Mouse (Mus musculus): Measurements from ENCODE around the gene Zbtb17. TPM values are rescaled to one million over a fixed set of nuclear protein-coding genes. Genes with fewer than 3 reads are reported as not detected.

Zbtb17 gene
- polyA plus RNA-seq, 1 experiment from 2014 or later, result 35.4 TPM

DNA sequence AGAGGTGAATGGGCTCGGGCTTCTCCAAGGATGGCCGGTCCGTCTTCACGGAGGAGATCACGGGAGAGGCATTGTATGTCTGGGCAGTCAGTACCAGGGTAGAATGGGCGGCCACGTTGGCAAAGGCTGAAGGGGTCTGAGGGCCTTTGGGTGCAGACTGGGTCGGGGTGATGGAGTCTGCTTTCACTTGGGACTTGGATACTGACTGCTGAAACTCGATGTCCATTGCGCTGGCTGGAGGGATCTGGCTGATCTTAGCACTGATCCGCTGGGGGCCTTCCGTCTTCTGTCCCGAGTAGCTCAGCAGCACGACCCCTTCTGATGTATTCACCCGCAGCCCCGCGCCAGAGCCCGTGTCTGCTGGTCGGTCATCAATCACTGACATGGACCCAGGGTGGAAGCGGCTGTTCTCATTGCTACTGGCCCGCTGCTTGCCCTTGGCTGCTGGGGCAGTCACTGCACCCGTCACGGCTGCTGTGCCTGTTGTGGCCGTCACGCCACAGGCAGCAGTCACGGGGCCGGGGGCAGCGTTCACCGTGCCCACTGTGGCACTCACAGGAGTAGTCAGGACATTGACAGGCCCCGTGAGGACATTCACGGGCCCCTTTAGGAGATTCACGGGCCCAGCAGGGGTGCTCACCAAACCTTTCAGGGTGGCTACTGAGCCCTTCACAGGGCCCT, 28.3 kb downstream of the Zbtb17 start:
- DNase-seq (ENCODE audit: low spot score), result no peak

DNA sequence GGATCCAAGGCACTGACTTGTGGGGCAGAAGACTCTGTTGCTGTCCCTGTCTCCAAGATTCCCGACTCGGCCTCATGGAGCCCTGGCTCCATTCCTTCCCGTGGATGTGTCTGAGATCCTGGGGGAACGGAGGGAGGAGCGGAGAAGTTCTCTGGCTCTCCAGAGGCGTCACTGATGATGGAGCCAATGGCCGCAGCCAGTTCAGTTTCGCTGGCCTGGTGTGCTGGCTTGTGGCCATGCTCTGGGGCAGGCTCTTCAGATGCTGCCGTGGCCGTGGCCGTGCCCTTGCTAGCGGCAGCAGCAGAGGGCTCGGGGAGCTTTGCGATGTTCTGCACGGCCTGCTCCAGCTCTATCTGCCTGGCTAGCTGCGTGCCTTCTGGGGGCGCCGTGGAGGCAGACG, 30.0 kb downstream of the Zbtb17 start:
- Histone ChIP-seq H3K36me3 (replicated peaks; ENCODE audit: control insufficient read depth, insufficient read depth, low read depth, low read length) (peaks cover 44% of the 10 kb centered on the region), H3K9ac (replicated peaks; ENCODE audit: low read length) (no peak overlapping the region), H3K27ac (replicated peaks; ENCODE audit: low read depth, low read length) (no peak overlapping the region), H3K9me3 (replicated peaks; ENCODE audit: control insufficient read depth, low read length) (no peaks in the 10 kb centered on the region), H3K4me3 (ENCODE audit: low read depth, low read length) (no peak overlapping the region), H3K4me1 (ENCODE audit: control insufficient read depth, insufficient read depth, low read length) (no peaks in the 10 kb centered on the region), H3K27me3 (ENCODE audit: control insufficient read depth, insufficient read depth, low read length) (no peaks in the 10 kb centered on the region), H3K4me2 (ENCODE audit: low read depth, low read length) (no peak overlapping the region)
- ATAC-seq (replicated peaks; ENCODE audit: insufficient number of reproducible peaks, low FRiP score, low TSS enrichment, low read depth) (no peak), DNase-seq (ENCODE audit: low spot score) (no peak)
- WGBS, result 90% methylated on average over 19 of the region's 19 CpGs

More for the DNA sequence above, 28.3 kb downstream of the Zbtb17 start:
- Histone ChIP-seq H3K36me3 (replicated peaks; ENCODE audit: control insufficient read depth, insufficient read depth, low read depth, low read length) (peaks cover 29% of the 10 kb centered on the region), H3K9me3 (replicated peaks; ENCODE audit: control insufficient read depth, low read length) (no peaks in the 10 kb centered on the region), H3K4me1 (ENCODE audit: control insufficient read depth, insufficient read depth, low read length) (no peaks in the 10 kb centered on the region), H3K27me3 (ENCODE audit: control insufficient read depth, insufficient read depth, low read length) (no peaks in the 10 kb centered on the region), H3K27ac (replicated peaks; ENCODE audit: low read depth, low read length) (no peak overlapping the region), H3K4me3 (ENCODE audit: low read depth, low read length) (no peak overlapping the region), H3K9ac (replicated peaks; ENCODE audit: low read length) (no peak overlapping the region), H3K4me2 (ENCODE audit: low read depth, low read length) (no peak overlapping the region)
- no peak for ATAC-seq (replicated peaks; ENCODE audit: insufficient number of reproducible peaks, low FRiP score, low TSS enrichment, low read depth)
- WGBS, result 90% methylated on average over 32 of the region's 32 CpGs

DNA sequence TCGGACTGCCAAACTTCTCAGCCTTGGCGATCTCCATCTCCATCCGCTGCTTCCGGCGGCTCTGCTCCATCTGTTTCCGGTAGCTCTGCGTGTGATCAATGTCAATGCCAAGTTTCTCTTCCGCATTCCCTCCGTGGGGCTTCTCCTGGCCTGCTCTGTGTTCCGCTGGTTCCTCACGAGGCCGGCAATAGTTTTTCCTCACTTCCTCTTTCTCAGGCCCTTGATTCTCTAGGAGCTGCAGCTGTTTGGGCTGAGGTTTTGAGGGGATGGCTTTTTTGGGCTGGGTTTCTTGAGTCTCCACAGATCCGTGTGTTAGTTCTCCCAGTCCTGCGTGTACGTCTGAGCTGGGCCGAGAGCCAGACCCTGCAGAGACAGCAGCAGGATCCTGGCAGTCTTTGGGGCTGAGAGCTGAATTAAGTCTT, 33.2 kb downstream of the Zbtb17 start:
- H3K4me2 ChIP-seq (ENCODE audit: low read depth, low read length), result no peak overlapping the region
- WGBS, result 92% methylated on average over 16 of the region's 16 CpGs
- no peaks in the 10 kb centered on the region for H3K9me3 ChIP-seq (replicated peaks; ENCODE audit: control insufficient read depth, low read length)
- no peaks in the 10 kb centered on the region for H3K27me3 ChIP-seq (ENCODE audit: control insufficient read depth, insufficient read depth, low read length)
- H3K27ac ChIP-seq (replicated peaks; ENCODE audit: low read depth, low read length), result no peak overlapping the region
- ATAC-seq (replicated peaks; ENCODE audit: insufficient number of reproducible peaks, low FRiP score, low TSS enrichment, low read depth), result no peak
- DNase-seq (ENCODE audit: low spot score), result no peak
- H3K36me3 ChIP-seq (replicated peaks; ENCODE audit: control insufficient read depth, insufficient read depth, low read depth, low read length), result peaks cover 38% of the 10 kb centered on the region
- no peaks in the 10 kb centered on the region for H3K4me1 ChIP-seq (ENCODE audit: control insufficient read depth, insufficient read depth, low read length)
- H3K4me3 ChIP-seq (ENCODE audit: low read depth, low read length), result no peak overlapping the region
- no peak overlapping the region for H3K9ac ChIP-seq (replicated peaks; ENCODE audit: low read length)

DNA sequence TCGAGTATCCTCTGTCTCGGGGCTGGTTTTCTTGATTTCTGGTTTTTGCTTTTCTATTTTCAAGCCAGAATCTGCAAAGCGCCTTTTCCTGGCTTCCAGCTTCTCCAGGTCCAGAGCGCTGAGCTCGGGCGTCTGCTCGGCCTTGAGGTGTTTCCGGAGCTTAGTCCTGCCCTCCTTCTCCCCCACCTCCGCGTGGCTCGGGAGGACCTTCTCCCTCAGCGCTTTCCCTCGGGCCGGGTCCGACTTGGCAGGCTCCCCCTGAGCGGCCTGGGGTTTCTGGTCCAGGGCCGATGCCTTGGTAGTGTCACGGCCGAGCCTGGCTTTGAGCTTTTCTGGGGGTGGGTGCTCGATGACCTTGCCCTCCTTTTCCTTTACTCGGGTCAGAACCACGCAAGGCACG, 33.8 kb downstream of the Zbtb17 start:
- Histone ChIP-seq H3K27me3 (ENCODE audit: control insufficient read depth, insufficient read depth, low read length) (no peaks in the 10 kb centered on the region), H3K36me3 (replicated peaks; ENCODE audit: control insufficient read depth, insufficient read depth, low read depth, low read length) (peaks cover 37% of the 10 kb centered on the region), H3K27ac (replicated peaks; ENCODE audit: low read depth, low read length) (no peak overlapping the region), H3K4me3 (ENCODE audit: low read depth, low read length) (no peak overlapping the region), H3K4me1 (ENCODE audit: control insufficient read depth, insufficient read depth, low read length) (no peaks in the 10 kb centered on the region), H3K4me2 (ENCODE audit: low read depth, low read length) (no peak overlapping the region), H3K9ac (replicated peaks; ENCODE audit: low read length) (no peak overlapping the region), H3K9me3 (replicated peaks; ENCODE audit: control insufficient read depth, low read length) (no peaks in the 10 kb centered on the region)
- WGBS, result 90% methylated on average over 23 of the region's 23 CpGs
- no peak for DNase-seq (ENCODE audit: low spot score)
- ATAC-seq (replicated peaks; ENCODE audit: insufficient number of reproducible peaks, low FRiP score, low TSS enrichment, low read depth), result no peak

DNA sequence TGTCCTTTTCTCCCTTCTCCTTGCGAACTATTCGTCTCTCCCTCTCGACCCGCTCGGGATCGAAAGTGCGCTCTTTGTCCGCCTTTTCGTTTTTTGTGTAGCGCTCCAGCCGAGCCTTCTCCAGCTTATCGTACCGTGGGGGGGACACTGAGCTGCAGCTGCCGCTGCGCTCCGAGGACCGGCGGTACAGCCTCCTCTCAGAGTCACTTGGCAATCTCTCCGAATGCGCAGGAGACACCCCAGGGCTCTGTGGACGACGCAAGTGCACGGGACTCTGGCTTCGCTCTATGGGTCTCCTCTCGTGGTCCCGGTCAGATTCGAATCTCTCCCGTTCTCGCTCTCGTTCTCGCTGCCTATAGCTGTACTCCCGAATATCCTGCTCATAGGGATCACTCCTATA, 34.3 kb downstream of the Zbtb17 start:
- no peaks in the 10 kb centered on the region for H3K27me3 ChIP-seq (ENCODE audit: control insufficient read depth, insufficient read depth, low read length)
- no peak overlapping the region for H3K9ac ChIP-seq (replicated peaks; ENCODE audit: low read length)
- WGBS, result 96% methylated on average over 32 of the region's 32 CpGs
- no peak overlapping the region for H3K4me2 ChIP-seq (ENCODE audit: low read depth, low read length)
- ATAC-seq (replicated peaks; ENCODE audit: insufficient number of reproducible peaks, low FRiP score, low TSS enrichment, low read depth) (no peak), DNase-seq (ENCODE audit: low spot score) (no peak)
- no peak overlapping the region for H3K4me3 ChIP-seq (ENCODE audit: low read depth, low read length)
- peaks cover 37% of the 10 kb centered on the region for H3K36me3 ChIP-seq (replicated peaks; ENCODE audit: control insufficient read depth, insufficient read depth, low read depth, low read length)
- H3K9me3 ChIP-seq (replicated peaks; ENCODE audit: control insufficient read depth, low read length), result no peaks in the 10 kb centered on the region
- no peaks in the 10 kb centered on the region for H3K4me1 ChIP-seq (ENCODE audit: control insufficient read depth, insufficient read depth, low read length)
- H3K27ac ChIP-seq (replicated peaks; ENCODE audit: low read depth, low read length), result no peak overlapping the region

DNA sequence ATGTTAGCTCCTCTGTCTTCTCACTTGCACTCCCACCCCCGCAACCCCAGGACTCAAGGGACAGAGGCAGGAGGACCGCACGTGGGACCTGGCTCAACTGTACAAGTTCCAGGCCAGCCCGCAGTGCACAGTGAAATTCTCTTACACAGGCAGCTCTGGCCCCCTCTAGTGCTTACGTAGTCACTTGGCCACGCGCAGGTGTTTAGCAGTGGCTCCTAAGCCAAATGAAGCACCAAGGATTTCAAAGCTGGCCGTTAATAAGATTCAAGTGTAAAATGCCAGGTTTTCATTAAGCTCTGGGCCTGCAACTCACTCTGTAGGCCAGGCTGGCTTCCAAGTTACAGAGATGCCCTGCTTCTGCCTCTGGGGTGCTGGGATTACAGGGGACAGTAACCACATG, 35.0 kb downstream of the Zbtb17 start:
- H3K36me3 ChIP-seq (replicated peaks; ENCODE audit: control insufficient read depth, insufficient read depth, low read depth, low read length), result peaks cover 41% of the 10 kb centered on the region
- H3K9ac ChIP-seq (replicated peaks; ENCODE audit: low read length), result no peak overlapping the region
- H3K9me3 ChIP-seq (replicated peaks; ENCODE audit: control insufficient read depth, low read length), result no peaks in the 10 kb centered on the region
- no peak overlapping the region for H3K4me2 ChIP-seq (ENCODE audit: low read depth, low read length)
- H3K27ac ChIP-seq (replicated peaks; ENCODE audit: low read depth, low read length), result no peak overlapping the region
- H3K27me3 ChIP-seq (ENCODE audit: control insufficient read depth, insufficient read depth, low read length), result no peaks in the 10 kb centered on the region
- H3K4me1 ChIP-seq (ENCODE audit: control insufficient read depth, insufficient read depth, low read length), result no peaks in the 10 kb centered on the region
- DNase-seq (ENCODE audit: low spot score) (no peak), ATAC-seq (replicated peaks; ENCODE audit: insufficient number of reproducible peaks, low FRiP score, low TSS enrichment, low read depth) (no peak)
- no peak overlapping the region for H3K4me3 ChIP-seq (ENCODE audit: low read depth, low read length)
- 91% methylated on average over 8 of the region's 8 CpGs for WGBS

DNA sequence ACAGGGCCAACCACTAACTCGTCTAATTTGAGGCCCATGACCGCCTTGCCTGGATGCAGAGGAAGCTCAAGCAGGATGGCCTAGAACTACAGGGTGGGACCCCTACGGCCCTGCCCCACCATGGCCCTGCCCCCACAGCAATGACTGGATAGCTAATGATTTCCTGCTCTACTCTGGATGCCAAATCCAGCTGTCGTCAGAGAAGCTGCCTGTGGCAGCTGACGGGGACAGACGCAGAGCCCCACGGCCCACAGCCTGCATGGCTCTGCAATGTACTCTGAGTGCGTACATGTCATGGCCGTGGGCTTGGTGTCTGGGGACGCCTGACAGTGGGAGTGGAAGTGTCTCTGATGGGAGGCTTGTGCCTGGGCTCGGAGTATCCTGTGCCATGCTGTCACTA, 39.6 kb downstream of the Zbtb17 start:
- 71% methylated on average over 11 of the region's 11 CpGs for WGBS
- Histone ChIP-seq H3K27me3 (ENCODE audit: control insufficient read depth, insufficient read depth, low read length) (no peaks in the 10 kb centered on the region), H3K36me3 (replicated peaks; ENCODE audit: control insufficient read depth, insufficient read depth, low read depth, low read length) (peaks cover 21% of the 10 kb centered on the region), H3K9ac (replicated peaks; ENCODE audit: low read length) (no peak overlapping the region), H3K27ac (replicated peaks; ENCODE audit: low read depth, low read length) (no peak overlapping the region), H3K4me1 (ENCODE audit: control insufficient read depth, insufficient read depth, low read length) (no peaks in the 10 kb centered on the region), H3K9me3 (replicated peaks; ENCODE audit: control insufficient read depth, low read length) (no peaks in the 10 kb centered on the region), H3K4me3 (ENCODE audit: low read depth, low read length) (no peak overlapping the region), H3K4me2 (ENCODE audit: low read depth, low read length) (no peak overlapping the region)
- no peak for DNase-seq (ENCODE audit: low spot score)
- ATAC-seq (replicated peaks; ENCODE audit: insufficient number of reproducible peaks, low FRiP score, low TSS enrichment, low read depth), result no peak

DNA sequence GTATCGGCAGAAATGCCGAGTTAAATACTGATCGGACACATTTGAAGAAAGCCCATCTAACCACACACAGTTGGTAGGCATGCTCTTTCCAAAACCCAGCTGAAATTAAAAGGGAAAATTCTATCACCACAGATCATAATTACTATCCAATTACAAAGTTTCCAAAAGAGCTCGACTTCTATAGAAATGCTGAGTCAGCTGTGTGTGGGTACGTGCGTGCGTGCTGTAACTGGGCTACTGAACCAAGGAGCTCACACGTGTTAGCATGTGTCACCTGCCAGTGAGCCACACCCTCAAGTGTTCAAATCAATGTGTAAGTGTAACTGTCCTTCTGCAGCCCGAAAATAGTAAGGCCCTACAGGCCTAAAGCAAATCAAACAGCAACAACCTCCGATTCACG, 43.1 kb downstream of the Zbtb17 start:
- H3K27me3 ChIP-seq (ENCODE audit: control insufficient read depth, insufficient read depth, low read length), result no peaks in the 10 kb centered on the region
- no peaks in the 10 kb centered on the region for H3K9me3 ChIP-seq (replicated peaks; ENCODE audit: control insufficient read depth, low read length)
- DNase-seq (ENCODE audit: low spot score), result no peak
- H3K4me3 ChIP-seq (ENCODE audit: low read depth, low read length), result no peak overlapping the region
- WGBS, result 93% methylated on average over 11 of the region's 11 CpGs
- peaks cover 16% of the 10 kb centered on the region for H3K36me3 ChIP-seq (replicated peaks; ENCODE audit: control insufficient read depth, insufficient read depth, low read depth, low read length)
- no peak overlapping the region for H3K9ac ChIP-seq (replicated peaks; ENCODE audit: low read length)
- H3K27ac ChIP-seq (replicated peaks; ENCODE audit: low read depth, low read length), result no peak overlapping the region
- ATAC-seq (replicated peaks; ENCODE audit: insufficient number of reproducible peaks, low FRiP score, low TSS enrichment, low read depth), result no peak
- H3K4me1 ChIP-seq (ENCODE audit: control insufficient read depth, insufficient read depth, low read length), result no peaks in the 10 kb centered on the region
- H3K4me2 ChIP-seq (ENCODE audit: low read depth, low read length), result no peak overlapping the region

Measured in embryonic facial prominence, embryonic 11.5 days (tissue).